Mouse (Mus musculus) neural tube, embryonic 15.5 days (tissue): ENCODE results near the gene Rbfox1. TPM values are rescaled to one million over a fixed set of nuclear protein-coding genes. Genes with fewer than 3 reads are reported as not detected.

ENCODE experiments used
- ATAC-seq: fragments of 200-750 bp; cut with Nextera tagmentation; 2 replicates; pipeline ENCODE4 v1.8.0; 2017; ENCODE audit warnings: mild to moderate bottlenecking, moderate TSS enrichment, moderate library complexity; ENCODE audit not compliant: low FRiP score
- H3K27ac ChIP-seq: fragments of 300-500 bp; sonication (generic); replicated peaks from 2 replicates; pipeline ENCODE4 v1.5.1; 2015; ENCODE audit warnings: mild to moderate bottlenecking, inconsistent platforms
- H3K27me3 ChIP-seq: fragments of 300-500 bp; sonication (generic); replicated peaks from 2 replicates; pipeline ENCODE4 v1.6.1; 2015; ENCODE audit warnings: inconsistent platforms
- H3K36me3 ChIP-seq: fragments of 300-500 bp; sonication (generic); 2 replicates; pipeline ENCODE4 v1.6.1; 2015; ENCODE audit warnings: inconsistent platforms
- H3K4me1 ChIP-seq: fragments of 300-500 bp; sonication (generic); 2 replicates; pipeline ENCODE4 v1.6.1; 2015; ENCODE audit warnings: inconsistent platforms
- H3K4me2 ChIP-seq: fragments of 300-500 bp; sonication (generic); 2 replicates; pipeline ENCODE4 v1.6.1; 2015; ENCODE audit warnings: inconsistent platforms, mild to moderate bottlenecking, moderate library complexity
- H3K4me3 ChIP-seq: fragments of 300-500 bp; sonication (generic); replicated peaks from 2 replicates; pipeline ENCODE4 v1.5.1; 2015; ENCODE audit warnings: mild to moderate bottlenecking, inconsistent platforms
- H3K9ac ChIP-seq: fragments of 300-500 bp; sonication (generic); replicated peaks from 2 replicates; pipeline ENCODE4 v1.6.1; 2015; ENCODE audit warnings: mild to moderate bottlenecking, inconsistent platforms
- H3K9me3 ChIP-seq: fragments of 300-500 bp; sonication (generic); replicated peaks from 2 replicates; pipeline ENCODE4 v1.6.1; 2016; ENCODE audit warnings: inconsistent platforms
- WGBS: fragments of 180-500 bp; shearing (Covaris S2); methylation state at CpG from one replicate; pipeline ENCODE4 v1.1.7; 2015; ENCODE audit warnings: mixed read lengths; 5-methylcytosine and 5-hydroxymethylcytosine counted together
- polyA plus RNA-seq: library from polyadenylated mRNA; unstranded; fragments of >200 nt; fragmentation: Nextera tagmentation; extraction: Ambion mirVana; gene quantifications from 2 replicates; pipeline ENCODE4 v1.2.1, GENCODE M21; 2015

Gene Rbfox1
- polyA plus RNA-seq, 1 experiment from 2014 or later, result 351 TPM

GRCm38 (mm10) chr16:6099598-6099997 is 214.4 kb downstream of the Rbfox1 start:
- Histone ChIP-seq H3K9ac (no peak overlapping the region), H3K36me3 (no peaks in the 10 kb centered on the region), H3K27ac (no peak overlapping the region), H3K4me1 (peaks cover 2% of the 10 kb centered on the region; the same call in 1 of the 2 replicates), H3K4me3 (no peak overlapping the region), H3K9me3 (no peaks in the 10 kb centered on the region), H3K4me2 (no peak overlapping the region), H3K27me3 (no peaks in the 10 kb centered on the region)
- 56% methylated on average over 2 of the region's 2 CpGs for WGBS
- no peak for ATAC-seq

GRCm38 (mm10) chr16:6100421-6100877 is 215.3 kb downstream of the Rbfox1 start:
- Histone ChIP-seq H3K4me3 (no peak overlapping the region), H3K4me2 (no peak overlapping the region), H3K9me3 (no peaks in the 10 kb centered on the region), H3K36me3 (no peaks in the 10 kb centered on the region), H3K9ac (no peak overlapping the region), H3K27me3 (no peaks in the 10 kb centered on the region), H3K27ac (no peak overlapping the region), H3K4me1 (peaks cover 2% of the 10 kb centered on the region; the same call in 1 of the 2 replicates)
- no peak for ATAC-seq
- WGBS, result 72% methylated on average over 5 of the region's 5 CpGs

- no peak for ATAC-seq
- H3K9ac ChIP-seq, result no peak overlapping the region
- no peak overlapping the region for H3K27ac ChIP-seq
- H3K36me3 ChIP-seq, result no peaks in the 10 kb centered on the region
- H3K9me3 ChIP-seq, result no peaks in the 10 kb centered on the region
- 85% methylated on average over 2 of the region's 2 CpGs for WGBS
- no peaks in the 10 kb centered on the region for H3K4me1 ChIP-seq
- H3K4me2 ChIP-seq, result no peak overlapping the region
- H3K27me3 ChIP-seq, result no peaks in the 10 kb centered on the region
- no peak overlapping the region for H3K4me3 ChIP-seq
Measured at GRCm38 (mm10) chr16:6103713-6104112, 218.6 kb downstream of the Rbfox1 start.

DNA sequence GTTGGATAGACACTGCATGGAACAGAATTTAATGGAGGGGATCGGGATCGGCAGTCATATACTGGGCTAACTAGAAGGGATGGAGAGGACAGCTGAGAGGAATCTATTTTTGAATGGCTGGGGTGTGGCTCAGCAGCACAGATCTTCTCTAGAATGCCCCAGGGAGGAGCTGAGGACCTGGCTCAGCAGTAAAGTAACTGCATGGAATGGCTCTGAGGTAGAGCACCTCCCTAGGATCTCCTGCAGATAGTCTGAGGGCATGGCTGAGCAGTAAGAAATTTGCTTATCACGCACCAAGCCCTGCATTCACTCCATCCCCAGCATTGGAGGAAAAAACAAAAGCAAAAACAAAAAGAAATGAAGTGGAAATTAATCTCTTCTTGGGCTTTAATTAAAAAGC is 225.0 kb downstream of the Rbfox1 start:
- ATAC-seq, result no peak
- no peak overlapping the region for H3K27ac ChIP-seq
- H3K9ac ChIP-seq, result no peak overlapping the region
- peaks cover 10% of the 10 kb centered on the region for H3K4me1 ChIP-seq
- no peaks in the 10 kb centered on the region for H3K27me3 ChIP-seq
- no peak overlapping the region for H3K4me3 ChIP-seq
- no peak overlapping the region for H3K4me2 ChIP-seq
- no peaks in the 10 kb centered on the region for H3K36me3 ChIP-seq
- 92% methylated on average over 3 of the region's 3 CpGs for WGBS
- no peaks in the 10 kb centered on the region for H3K9me3 ChIP-seq

DNA sequence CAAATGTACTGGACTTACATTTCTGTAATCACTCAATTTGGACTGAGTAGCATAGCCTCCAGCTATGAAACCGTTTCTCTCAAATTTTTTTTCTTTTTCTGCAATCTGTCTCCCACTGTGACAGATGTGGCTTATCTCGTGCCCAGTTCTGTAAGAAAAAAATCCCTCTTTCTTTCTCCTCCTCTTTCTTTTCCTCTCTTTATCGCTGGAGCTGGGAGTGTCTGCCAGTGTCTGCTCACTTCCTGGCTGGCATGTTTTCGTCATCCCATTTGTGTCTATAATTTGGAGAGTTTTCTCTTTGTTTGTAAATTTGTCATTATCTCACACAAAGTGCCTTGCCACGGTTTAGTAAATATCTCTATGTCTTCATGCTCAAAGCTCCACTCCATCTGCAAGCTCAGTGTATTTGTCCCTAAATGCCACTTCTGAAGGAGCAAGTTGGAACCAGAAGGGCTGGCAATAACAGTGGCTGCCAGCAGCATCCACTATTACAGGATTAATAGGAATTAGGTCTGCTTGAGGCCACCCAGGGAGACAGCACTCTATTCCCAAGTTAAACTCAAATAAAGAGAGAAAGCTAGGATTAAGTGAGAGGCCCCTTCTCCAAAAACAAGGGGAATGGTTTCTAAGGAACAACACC is 228.8 kb downstream of the Rbfox1 start:
- no peak for ATAC-seq
- H3K36me3 ChIP-seq, result no peaks in the 10 kb centered on the region
- peak overlapping the region; percentile 48 for H3K27ac ChIP-seq
- H3K4me2 ChIP-seq, result no peak overlapping the region
- no peak overlapping the region for H3K9ac ChIP-seq
- 38% methylated on average over 5 of the region's 5 CpGs for WGBS
- H3K4me3 ChIP-seq, result no peak overlapping the region
- H3K4me1 ChIP-seq, result peaks cover 10% of the 10 kb centered on the region
- H3K9me3 ChIP-seq, result no peaks in the 10 kb centered on the region
- no peaks in the 10 kb centered on the region for H3K27me3 ChIP-seq

GRCm38 (mm10) chr16:6119472-6119871 is 234.3 kb downstream of the Rbfox1 start:
- H3K9me3 ChIP-seq, result no peaks in the 10 kb centered on the region
- no peak overlapping the region for H3K27ac ChIP-seq
- H3K4me3 ChIP-seq, result no peak overlapping the region
- H3K36me3 ChIP-seq, result no peaks in the 10 kb centered on the region
- WGBS, result 72% methylated on average over 1 of the region's 1 CpGs
- no peaks in the 10 kb centered on the region; the same call in 1 of the 2 replicates for H3K4me1 ChIP-seq
- H3K9ac ChIP-seq, result no peak overlapping the region
- ATAC-seq, result no peak
- no peaks in the 10 kb centered on the region for H3K27me3 ChIP-seq
- no peak overlapping the region for H3K4me2 ChIP-seq

DNA sequence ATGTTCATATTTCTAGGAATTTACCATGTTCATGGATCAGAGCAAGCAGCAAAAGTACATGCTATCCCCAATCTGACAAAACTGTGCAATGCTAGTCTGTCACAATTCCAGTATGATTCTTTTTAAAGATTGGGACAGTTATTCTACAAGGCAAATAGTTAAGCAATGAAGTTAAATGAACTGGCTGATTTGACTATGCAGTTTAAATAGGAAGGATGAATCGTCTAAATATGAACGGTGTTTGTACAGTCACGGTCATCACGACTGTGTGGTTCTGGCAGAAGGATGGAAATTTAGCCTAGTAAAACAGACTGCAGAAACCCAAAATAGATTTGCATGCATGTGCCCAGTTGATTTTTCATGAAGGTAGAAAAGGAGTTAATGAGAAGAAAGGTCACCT is 236.1 kb downstream of the Rbfox1 start:
- no peaks in the 10 kb centered on the region for H3K27me3 ChIP-seq
- no peaks in the 10 kb centered on the region for H3K36me3 ChIP-seq
- no peak overlapping the region for H3K4me2 ChIP-seq
- 93% methylated on average over 4 of the region's 4 CpGs for WGBS
- no peaks in the 10 kb centered on the region for H3K9me3 ChIP-seq
- H3K4me3 ChIP-seq, result no peak overlapping the region
- H3K4me1 ChIP-seq, result no peaks in the 10 kb centered on the region; the same call in 1 of the 2 replicates
- no peak for ATAC-seq
- H3K9ac ChIP-seq, result no peak overlapping the region
- no peak overlapping the region for H3K27ac ChIP-seq

DNA sequence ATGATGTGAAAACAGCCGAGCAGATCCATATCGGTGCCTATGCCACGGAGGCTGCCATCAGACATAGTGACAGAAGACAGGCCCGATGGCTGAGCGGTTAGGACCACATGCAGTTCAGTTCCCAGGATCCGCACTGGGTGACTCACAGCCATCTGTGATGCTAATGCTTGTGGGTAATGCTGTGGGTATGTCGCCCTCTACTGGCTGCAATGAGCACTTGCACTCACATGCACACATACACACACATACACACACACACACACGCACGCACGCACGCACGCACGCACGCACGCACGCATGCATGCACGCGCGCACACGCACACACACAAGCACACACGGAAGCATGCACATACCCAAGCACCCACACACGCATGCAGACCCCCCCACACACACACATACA is 237.7 kb downstream of the Rbfox1 start:
- Histone ChIP-seq H3K4me1 (no peaks in the 10 kb centered on the region; the same call in 1 of the 2 replicates), H3K4me2 (no peak overlapping the region), H3K36me3 (no peaks in the 10 kb centered on the region), H3K27me3 (no peaks in the 10 kb centered on the region), H3K9me3 (no peaks in the 10 kb centered on the region), H3K27ac (no peak overlapping the region), H3K9ac (no peak overlapping the region), H3K4me3 (no peak overlapping the region)
- 97% methylated on average over 22 of the region's 22 CpGs for WGBS
- ATAC-seq, result no peak

DNA sequence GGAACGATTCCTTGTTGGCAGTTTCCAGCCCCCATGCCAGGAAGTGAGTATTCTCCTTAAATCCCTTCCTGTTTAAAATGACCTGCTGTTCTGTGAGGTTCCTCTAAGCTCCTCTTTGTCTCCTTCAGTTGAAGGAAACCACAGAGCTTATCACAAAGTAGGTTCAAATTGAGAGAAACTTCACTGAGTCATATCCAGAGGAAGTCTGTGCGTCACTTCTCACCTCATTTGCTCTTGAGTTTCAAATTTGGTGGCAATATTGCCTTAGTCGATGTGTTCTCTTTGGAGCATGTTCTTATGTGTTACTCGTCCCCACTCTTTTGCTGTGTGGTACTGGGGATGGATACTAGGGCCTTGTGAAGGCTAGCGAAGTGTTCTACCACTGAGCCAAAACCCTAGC is 243.2 kb downstream of the Rbfox1 start:
- H3K4me1 ChIP-seq, result no peaks in the 10 kb centered on the region
- no peaks in the 10 kb centered on the region for H3K27me3 ChIP-seq
- no peak for ATAC-seq
- no peak overlapping the region for H3K27ac ChIP-seq
- no peak overlapping the region for H3K4me3 ChIP-seq
- H3K9ac ChIP-seq, result no peak overlapping the region
- H3K36me3 ChIP-seq, result no peaks in the 10 kb centered on the region
- no peaks in the 10 kb centered on the region for H3K9me3 ChIP-seq
- H3K4me2 ChIP-seq, result no peak overlapping the region
- 74% methylated on average over 5 of the region's 5 CpGs for WGBS

DNA sequence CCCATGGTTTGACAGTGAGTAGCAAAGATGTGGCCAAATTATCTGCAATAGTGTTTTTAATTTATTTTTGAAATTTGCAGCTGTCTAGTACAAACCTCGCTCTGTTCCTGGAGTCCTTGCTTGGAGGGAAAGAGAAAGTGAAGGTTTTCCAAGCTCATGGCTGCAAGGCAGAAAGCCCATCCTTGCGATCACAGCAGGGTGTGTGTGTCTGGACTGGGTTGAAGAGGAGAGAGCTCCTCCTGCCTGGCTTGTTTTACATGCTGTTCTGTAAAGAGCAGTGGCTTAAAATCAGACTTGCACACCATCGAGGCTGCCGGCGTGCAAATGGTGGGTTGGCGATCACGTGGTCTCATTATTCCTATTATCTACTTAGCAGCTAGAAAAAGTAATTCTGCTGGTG is 249.9 kb downstream of the Rbfox1 start:
- peaks cover 16% of the 10 kb centered on the region; the same call in 1 of the 2 replicates for H3K4me1 ChIP-seq
- no peaks in the 10 kb centered on the region for H3K27me3 ChIP-seq
- no peak overlapping the region for H3K27ac ChIP-seq
- H3K4me3 ChIP-seq, result no peak overlapping the region
- no peak overlapping the region for H3K4me2 ChIP-seq
- H3K9ac ChIP-seq, result no peak overlapping the region
- WGBS, result 75% methylated on average over 7 of the region's 7 CpGs
- ATAC-seq, result no peak
- H3K9me3 ChIP-seq, result no peaks in the 10 kb centered on the region
- no peaks in the 10 kb centered on the region for H3K36me3 ChIP-seq

- Histone ChIP-seq H3K27ac (no peak overlapping the region), H3K4me1 (peaks cover 16% of the 10 kb centered on the region; the same call in 1 of the 2 replicates), H3K9me3 (no peaks in the 10 kb centered on the region), H3K27me3 (no peaks in the 10 kb centered on the region), H3K9ac (no peak overlapping the region), H3K4me2 (no peak overlapping the region), H3K4me3 (no peak overlapping the region), H3K36me3 (no peaks in the 10 kb centered on the region)
- WGBS, result 96% methylated on average over 1 of the region's 1 CpGs
- no peak for ATAC-seq
Measured at GRCm38 (mm10) chr16:6139432-6139831, 254.3 kb downstream of the Rbfox1 start.

GRCm38 (mm10) chr16:6147957-6148356 is 262.8 kb downstream of the Rbfox1 start:
- Histone ChIP-seq H3K4me3 (no peak overlapping the region), H3K9ac (no peak overlapping the region), H3K4me1 (peaks cover 6% of the 10 kb centered on the region; the same call in 1 of the 2 replicates), H3K27ac (no peak overlapping the region), H3K4me2 (no peak overlapping the region), H3K36me3 (no peaks in the 10 kb centered on the region), H3K27me3 (no peaks in the 10 kb centered on the region), H3K9me3 (no peaks in the 10 kb centered on the region)
- WGBS, result 48% methylated on average over 7 of the region's 7 CpGs
- no peak for ATAC-seq
